Mouse (Mus musculus) small intestine, adult 10 weeks (tissue): ENCODE results near the gene Il10. TPM values are rescaled to one million over a fixed set of nuclear protein-coding genes. Genes with fewer than 3 reads are reported as not detected.

ENCODE experiments used
- polyA plus RNA-seq: library from polyadenylated mRNA; stranded (reverse); fragments of 350-450 nt; fragmentation: Illumina TruSeq; extraction: RNeasy Lipid Tissue Mini Kit (QIAGEN cat#74804); gene quantifications from one replicate; pipeline ENCODE4 v1.2.3, GENCODE M21; 2014; ENCODE audit warnings: low replicate concordance

Gene Il10
- polyA plus RNA-seq: 0.45 TPM

DNA sequence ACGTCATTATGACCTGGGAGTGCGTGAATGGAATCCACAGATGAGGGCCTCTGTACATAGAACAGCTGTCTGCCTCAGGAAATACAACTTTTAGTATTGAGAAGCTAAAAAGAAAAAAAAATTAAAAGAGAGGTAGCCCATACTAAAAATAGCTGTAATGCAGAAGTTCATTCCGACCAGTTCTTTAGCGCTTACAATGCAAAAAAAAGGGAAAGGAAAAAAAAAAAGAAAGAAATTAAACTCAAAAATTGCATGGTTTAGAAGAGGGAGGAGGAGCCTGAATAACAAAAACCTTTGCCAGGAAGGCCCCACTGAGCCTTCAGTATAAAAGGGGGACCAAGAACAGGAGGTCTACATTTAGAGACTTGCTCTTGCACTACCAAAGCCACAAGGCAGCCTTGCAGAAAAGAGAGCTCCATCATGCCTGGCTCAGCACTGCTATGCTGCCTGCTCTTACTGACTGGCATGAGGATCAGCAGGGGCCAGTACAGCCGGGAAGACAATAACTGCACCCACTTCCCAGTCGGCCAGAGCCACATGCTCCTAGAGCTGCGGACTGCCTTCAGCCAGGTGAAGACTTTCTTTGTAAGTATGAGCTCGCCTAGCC lies at the start of gene Il10:
Gene Il10, plus strand, starts transcription at position 354 of the 607 bp plus-strand sequence.

Other genes with a start within 250 kb of the Il10 start
- gene Fcamr, start 218.9 kb upstream of the Il10 start, polyA plus RNA-seq: not detected
- gene Pigr, start 193.2 kb upstream of the Il10 start, polyA plus RNA-seq: 3,567 TPM
- gene Fcmr, start 154.2 kb upstream of the Il10 start, polyA plus RNA-seq: 2.6 TPM
- gene Il24, start 132.4 kb upstream of the Il10 start, polyA plus RNA-seq: not detected
- gene Il20, start 108.4 kb upstream of the Il10 start, polyA plus RNA-seq: not detected
- not detected for gene Il19, start 79.7 kb upstream of the Il10 start, polyA plus RNA-seq
- gene Mapkapk2, start 78.0 kb downstream of the Il10 start, polyA plus RNA-seq: 20.0 TPM
- gene Dyrk3, start 118.5 kb downstream of the Il10 start, polyA plus RNA-seq: 0.26 TPM
- gene Eif2d, start 133.3 kb downstream of the Il10 start, polyA plus RNA-seq: 15.0 TPM
- gene Rassf5, start 225.4 kb downstream of the Il10 start, polyA plus RNA-seq: 5.5 TPM